Mouse (Mus musculus): ENCODE data around the gene Wdr34. TPM values are rescaled to one million over a fixed set of nuclear protein-coding genes. Genes with fewer than 3 reads are reported as not detected.

Wdr34 gene
- polyA plus RNA-seq, 1 experiment from 2014 or later: 15.2 TPM

DNA sequence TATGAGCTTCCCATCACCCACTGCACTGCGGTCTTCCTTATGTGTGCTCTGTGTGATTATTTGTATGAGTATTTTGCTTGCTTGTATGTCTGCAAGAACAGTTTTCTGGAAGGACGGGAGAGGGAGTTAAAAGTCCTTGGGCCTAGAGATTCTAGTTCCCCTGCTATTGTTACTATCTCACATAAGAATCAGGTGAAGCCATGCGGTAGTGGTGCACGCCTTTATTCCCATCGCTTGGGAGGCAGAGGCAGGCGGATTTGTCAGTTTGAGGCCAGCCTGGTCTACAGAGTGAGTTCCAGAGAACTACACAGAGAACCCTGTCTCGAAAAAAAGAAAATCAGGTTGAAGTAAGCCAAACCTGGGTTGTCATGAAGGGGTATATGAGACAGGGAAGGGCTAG is 24.2 kb upstream of the Wdr34 start:
- Histone ChIP-seq H3K4me3 (ENCODE audit: low read depth, low read length) (no peak overlapping the region), H3K27me3 (replicated peaks; ENCODE audit: insufficient read depth, low read length) (no peaks in the 10 kb centered on the region), H3K4me2 (replicated peaks; ENCODE audit: low read depth, low read length) (no peak overlapping the region), H3K36me3 (ENCODE audit: insufficient read depth, low read length) (no peaks in the 10 kb centered on the region), H3K9ac (replicated peaks; ENCODE audit: low read depth) (no peak overlapping the region), H3K4me1 (ENCODE audit: insufficient read depth, low read depth, low read length) (no peaks in the 10 kb centered on the region; the same call in 1 of the 2 replicates), H3K9me3 (ENCODE audit: low read length) (no peaks in the 10 kb centered on the region), H3K27ac (ENCODE audit: low read length) (no peak overlapping the region)
- WGBS: 77% methylated on average over 7 of the region's 7 CpGs
- DNase-seq (ENCODE audit: low spot score) (no peak), ATAC-seq (no peak)
- no peak for TF ChIP-seq EP300 (IDR thresholded peaks at IDR 0.05)
- no peak for TF ChIP-seq CTCF (IDR thresholded peaks at IDR 0.05)

DNA sequence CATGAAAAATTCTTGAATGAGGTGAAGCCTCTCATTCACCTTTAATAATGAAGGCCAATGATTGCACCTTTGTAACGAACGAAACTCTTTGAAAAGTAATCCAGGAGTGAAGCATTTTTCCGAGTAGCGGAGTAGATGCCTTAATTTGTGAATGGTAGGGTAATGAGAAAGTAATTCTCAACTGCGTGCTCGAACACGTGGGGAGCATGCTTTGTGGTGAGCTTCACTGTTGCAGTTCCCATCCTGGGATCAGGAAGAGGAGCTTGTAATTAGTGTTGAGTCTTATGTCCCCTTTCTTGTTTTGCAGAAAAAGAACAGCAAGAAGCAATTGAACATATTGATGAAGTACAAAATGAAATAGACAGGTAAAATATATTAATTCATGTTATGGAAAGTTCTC is 19.3 kb upstream of the Wdr34 start:
- ATAC-seq: no peak
- TF ChIP-seq EP300 (IDR thresholded peaks at IDR 0.05): no peak
- no peak for TF ChIP-seq CTCF (IDR thresholded peaks at IDR 0.05)
- peak overlapping the region; percentile 94 for H3K4me2 ChIP-seq (replicated peaks; ENCODE audit: low read depth, low read length)
- H3K27ac ChIP-seq (ENCODE audit: low read length): no peak overlapping the region
- 14% methylated on average over 7 of the region's 7 CpGs for WGBS
- no peaks in the 10 kb centered on the region for H3K36me3 ChIP-seq (ENCODE audit: insufficient read depth, low read length)
- H3K9ac ChIP-seq (replicated peaks; ENCODE audit: low read depth): peak overlapping the region; percentile 78; the same call in 1 of the 2 replicates
- H3K4me3 ChIP-seq (ENCODE audit: low read depth, low read length): peak overlapping the region; percentile 99; the same call in 1 of the 2 replicates
- no peak for DNase-seq (ENCODE audit: low spot score)
- no peaks in the 10 kb centered on the region for H3K27me3 ChIP-seq (replicated peaks; ENCODE audit: insufficient read depth, low read length)
- H3K9me3 ChIP-seq (ENCODE audit: low read length): no peaks in the 10 kb centered on the region
- H3K4me1 ChIP-seq (ENCODE audit: insufficient read depth, low read depth, low read length): peaks cover 8% of the 10 kb centered on the region

DNA sequence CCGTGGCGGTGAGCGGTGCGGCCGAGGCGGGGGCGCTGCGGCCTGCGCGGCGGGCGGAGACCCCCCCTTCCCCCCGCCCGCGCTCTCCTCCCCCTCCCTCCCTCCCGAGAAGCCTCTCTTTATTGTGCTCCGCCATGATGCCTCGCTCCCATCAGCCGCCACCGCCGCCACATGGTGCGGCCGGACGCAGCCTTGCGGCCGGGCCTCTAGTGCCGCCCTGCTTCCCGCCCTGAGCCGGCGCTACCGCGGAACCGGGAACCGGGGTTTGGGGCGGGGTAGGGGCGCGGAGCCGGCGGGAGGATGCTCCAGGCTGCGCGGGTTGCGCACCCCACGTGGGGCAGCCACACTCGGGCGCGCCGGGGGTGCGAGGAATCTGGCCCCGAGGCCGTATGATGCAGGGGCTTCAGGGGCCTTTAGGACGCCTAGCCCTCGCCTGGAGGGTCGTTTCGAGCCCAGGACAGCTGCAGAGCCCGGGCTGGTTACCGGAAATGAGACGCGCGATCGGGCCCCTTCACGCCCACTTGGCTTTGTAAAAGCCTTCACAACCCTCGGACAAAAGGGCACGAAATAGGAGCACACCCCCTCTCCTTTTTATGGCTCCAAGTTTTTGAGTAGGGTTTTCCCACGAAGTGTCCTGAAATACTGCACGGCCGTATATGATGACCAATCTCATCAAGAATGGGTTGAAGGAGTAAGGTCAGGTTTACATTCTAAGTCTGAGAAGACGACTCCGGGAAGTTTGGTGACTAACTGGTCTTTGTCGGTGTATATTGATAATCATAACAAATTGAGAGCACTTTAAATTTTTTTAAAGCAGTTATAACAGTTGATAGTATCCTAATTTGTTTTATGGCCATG is 18.6 kb upstream of the Wdr34 start:
- H3K27ac ChIP-seq (ENCODE audit: low read length): peak overlapping the region; percentile 96
- peak overlapping the region; percentile 94 for H3K4me2 ChIP-seq (replicated peaks; ENCODE audit: low read depth, low read length)
- under 1% methylated on average over 49 of the region's 69 CpGs for WGBS
- TF ChIP-seq EP300 (IDR thresholded peaks at IDR 0.05) (no peak), CTCF (IDR thresholded peaks at IDR 0.05) (no peak)
- DNase-seq (ENCODE audit: low spot score) (peak; percentile 54), ATAC-seq (peak; percentile 18)
- peak overlapping the region; percentile 99 for H3K4me3 ChIP-seq (ENCODE audit: low read depth, low read length)
- no peaks in the 10 kb centered on the region for H3K27me3 ChIP-seq (replicated peaks; ENCODE audit: insufficient read depth, low read length)
- peak overlapping the region; percentile 78 for H3K9ac ChIP-seq (replicated peaks; ENCODE audit: low read depth)
- H3K36me3 ChIP-seq (ENCODE audit: insufficient read depth, low read length): no peaks in the 10 kb centered on the region
- H3K4me1 ChIP-seq (ENCODE audit: insufficient read depth, low read depth, low read length): peaks cover 11% of the 10 kb centered on the region
- H3K9me3 ChIP-seq (ENCODE audit: low read length): no peaks in the 10 kb centered on the region

DNA sequence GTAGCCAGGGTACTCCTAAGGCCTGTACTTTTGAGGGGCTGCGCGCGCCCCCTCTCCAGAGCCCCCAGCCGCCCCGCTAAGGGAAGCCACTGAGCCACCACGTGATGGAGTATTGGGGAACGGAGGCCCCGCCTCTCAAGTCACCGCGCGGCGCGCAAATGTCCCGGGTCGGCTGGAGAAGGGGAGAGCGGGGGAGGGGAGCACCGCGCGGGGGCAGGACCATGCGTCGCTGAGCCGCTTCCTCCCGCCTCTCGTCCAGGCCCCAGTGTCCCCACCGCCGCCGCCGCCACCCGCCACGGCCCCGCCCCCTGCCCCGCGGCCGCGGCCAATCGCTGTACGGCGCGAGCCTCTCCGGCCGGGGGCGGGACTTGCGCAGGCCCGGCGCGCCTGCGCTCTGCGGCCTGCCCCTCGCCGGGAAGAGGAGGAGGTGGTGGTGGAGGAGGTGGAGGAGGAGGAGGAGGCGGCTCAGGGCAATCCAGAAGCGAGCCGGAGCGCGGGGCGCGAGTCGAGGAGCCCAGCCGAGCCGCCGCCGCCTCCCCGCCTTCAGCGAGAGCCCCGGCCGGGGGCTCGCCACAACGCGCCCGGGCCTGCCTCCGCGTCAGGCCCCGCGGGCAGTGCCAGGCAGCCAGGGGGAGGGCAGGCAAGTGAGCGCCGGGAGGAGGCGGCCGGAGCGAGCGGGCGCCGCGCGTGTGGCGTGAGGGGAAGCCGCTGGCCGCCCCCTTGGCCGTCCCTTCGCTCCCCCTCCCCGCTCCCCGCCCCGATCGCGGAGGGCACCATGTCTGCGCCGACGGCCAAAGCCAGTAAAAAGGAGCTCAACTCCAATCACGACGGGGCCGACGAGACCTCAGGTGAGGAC is 17.6 kb upstream of the Wdr34 start:
- peak overlapping the region; percentile 96 for H3K27ac ChIP-seq (ENCODE audit: low read length)
- peak; percentile 98 for DNase-seq (ENCODE audit: low spot score)
- H3K4me3 ChIP-seq (ENCODE audit: low read depth, low read length): peak overlapping the region; percentile 99
- WGBS: under 1% methylated on average over 52 of the region's 101 CpGs
- H3K9ac ChIP-seq (replicated peaks; ENCODE audit: low read depth): peak overlapping the region; percentile 78
- ATAC-seq: peak; percentile 94
- TF ChIP-seq EP300 (IDR thresholded peaks at IDR 0.05) (no peak), CTCF (IDR thresholded peaks at IDR 0.05) (no peak)
- H3K36me3 ChIP-seq (ENCODE audit: insufficient read depth, low read length): no peaks in the 10 kb centered on the region
- H3K27me3 ChIP-seq (replicated peaks; ENCODE audit: insufficient read depth, low read length): no peaks in the 10 kb centered on the region
- no peaks in the 10 kb centered on the region for H3K9me3 ChIP-seq (ENCODE audit: low read length)
- peaks cover 14% of the 10 kb centered on the region for H3K4me1 ChIP-seq (ENCODE audit: insufficient read depth, low read depth, low read length)
- H3K4me2 ChIP-seq (replicated peaks; ENCODE audit: low read depth, low read length): peak overlapping the region; percentile 94

DNA sequence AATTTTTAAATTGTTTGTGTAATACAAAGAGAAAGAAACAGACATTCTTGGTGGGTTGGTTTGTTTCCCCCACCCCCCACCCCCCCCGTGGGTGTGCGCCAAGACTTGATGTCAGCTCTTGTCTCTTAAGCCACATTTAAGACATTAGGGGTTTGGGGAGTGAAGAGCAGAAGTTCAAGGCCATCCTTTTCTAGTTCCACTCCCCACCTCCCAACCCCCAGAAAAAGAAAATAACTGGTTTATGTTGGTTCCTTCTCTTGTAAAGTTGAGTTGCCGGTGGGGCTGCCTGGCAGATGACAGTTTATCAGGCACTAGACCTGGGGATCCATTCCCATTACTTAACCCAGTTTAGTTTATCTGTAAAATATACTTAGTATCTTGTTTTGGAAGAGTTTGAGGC is 15.6 kb upstream of the Wdr34 start:
- WGBS: 37% methylated on average over 3 of the region's 3 CpGs
- Histone ChIP-seq H3K36me3 (ENCODE audit: insufficient read depth, low read length) (no peaks in the 10 kb centered on the region), H3K4me3 (ENCODE audit: low read depth, low read length) (no peak overlapping the region), H3K27me3 (replicated peaks; ENCODE audit: insufficient read depth, low read length) (no peaks in the 10 kb centered on the region), H3K9ac (replicated peaks; ENCODE audit: low read depth) (no peak overlapping the region), H3K4me2 (replicated peaks; ENCODE audit: low read depth, low read length) (no peak overlapping the region), H3K4me1 (ENCODE audit: insufficient read depth, low read depth, low read length) (peaks cover 14% of the 10 kb centered on the region), H3K27ac (ENCODE audit: low read length) (peak overlapping the region; percentile 91), H3K9me3 (ENCODE audit: low read length) (no peaks in the 10 kb centered on the region)
- DNase-seq (ENCODE audit: low spot score): no peak
- no peak for ATAC-seq
- TF ChIP-seq CTCF (IDR thresholded peaks at IDR 0.05): no peak
- TF ChIP-seq EP300 (IDR thresholded peaks at IDR 0.05): no peak

DNA sequence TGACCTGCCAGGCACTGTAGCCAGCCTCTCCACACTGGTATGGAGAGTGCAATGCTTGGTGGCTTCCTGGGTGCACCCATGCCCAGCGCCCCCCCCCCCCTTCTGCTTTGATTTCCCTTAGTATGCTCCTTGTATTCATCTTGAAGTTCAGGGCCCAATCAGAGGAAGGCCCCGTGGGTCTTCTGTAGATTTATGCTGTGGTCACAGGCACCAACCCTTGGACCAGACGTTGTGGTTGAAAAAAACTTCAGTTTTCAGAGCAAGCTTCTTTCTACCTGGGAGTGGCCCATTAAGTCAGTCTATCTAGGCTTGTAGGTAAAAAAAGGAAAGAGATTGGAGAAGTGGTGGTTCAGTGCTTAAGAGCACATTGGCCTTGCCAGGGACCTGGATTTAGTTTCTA is 15.1 kb upstream of the Wdr34 start:
- 15% methylated on average over 3 of the region's 3 CpGs for WGBS
- DNase-seq (ENCODE audit: low spot score) (peak; percentile 27), ATAC-seq (no peak)
- no peaks in the 10 kb centered on the region for H3K9me3 ChIP-seq (ENCODE audit: low read length)
- H3K36me3 ChIP-seq (ENCODE audit: insufficient read depth, low read length): no peaks in the 10 kb centered on the region
- H3K4me1 ChIP-seq (ENCODE audit: insufficient read depth, low read depth, low read length): peaks cover 14% of the 10 kb centered on the region
- H3K4me2 ChIP-seq (replicated peaks; ENCODE audit: low read depth, low read length): peak overlapping the region; percentile 86
- H3K27me3 ChIP-seq (replicated peaks; ENCODE audit: insufficient read depth, low read length): no peaks in the 10 kb centered on the region
- H3K4me3 ChIP-seq (ENCODE audit: low read depth, low read length): 0 out of 2 replicates have a peak overlapping the region, but pooled peaks have one; percentile 51
- no peak for TF ChIP-seq CTCF (IDR thresholded peaks at IDR 0.05)
- no peak for TF ChIP-seq EP300 (IDR thresholded peaks at IDR 0.05)
- no peak overlapping the region for H3K9ac ChIP-seq (replicated peaks; ENCODE audit: low read depth)
- peak overlapping the region; percentile 91 for H3K27ac ChIP-seq (ENCODE audit: low read length)
